Mouse (Mus musculus) induced T-regulatory cell, adult 2 months (primary cell): Measurements from ENCODE around the gene Mfap3l.
"Not testable (repeated sequence)": the region's sequence is repeated elsewhere in the genome, so short reads cannot be mapped to it uniquely, and the experiment has no call there.

Experiments used
- DNase-seq: peaks from one replicate; pipeline ENCODE4 v3.0.0-alpha.2; 2012; ENCODE audit warnings: low read depth

The Mfap3l gene

DNA sequence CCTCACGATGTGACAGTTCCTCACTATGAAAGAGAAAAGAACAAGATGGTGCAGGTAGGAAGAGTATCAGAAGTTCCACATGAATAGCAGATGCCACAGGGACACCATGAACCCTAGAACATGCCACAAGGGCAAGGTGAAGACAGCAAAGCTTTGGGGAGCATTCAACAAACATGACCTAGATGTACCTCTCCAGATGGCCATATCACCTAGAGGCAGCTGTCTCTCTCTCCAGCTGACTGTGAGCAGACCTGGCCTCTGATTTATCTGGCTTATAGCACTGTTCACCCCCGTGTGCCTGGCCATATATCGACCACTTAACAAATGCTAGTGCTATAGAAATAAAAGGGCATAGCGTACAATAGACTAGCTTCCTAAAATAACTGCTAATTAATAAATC, 17.5 kb downstream of the Mfap3l start:
- DNase-seq = no peak

DNA sequence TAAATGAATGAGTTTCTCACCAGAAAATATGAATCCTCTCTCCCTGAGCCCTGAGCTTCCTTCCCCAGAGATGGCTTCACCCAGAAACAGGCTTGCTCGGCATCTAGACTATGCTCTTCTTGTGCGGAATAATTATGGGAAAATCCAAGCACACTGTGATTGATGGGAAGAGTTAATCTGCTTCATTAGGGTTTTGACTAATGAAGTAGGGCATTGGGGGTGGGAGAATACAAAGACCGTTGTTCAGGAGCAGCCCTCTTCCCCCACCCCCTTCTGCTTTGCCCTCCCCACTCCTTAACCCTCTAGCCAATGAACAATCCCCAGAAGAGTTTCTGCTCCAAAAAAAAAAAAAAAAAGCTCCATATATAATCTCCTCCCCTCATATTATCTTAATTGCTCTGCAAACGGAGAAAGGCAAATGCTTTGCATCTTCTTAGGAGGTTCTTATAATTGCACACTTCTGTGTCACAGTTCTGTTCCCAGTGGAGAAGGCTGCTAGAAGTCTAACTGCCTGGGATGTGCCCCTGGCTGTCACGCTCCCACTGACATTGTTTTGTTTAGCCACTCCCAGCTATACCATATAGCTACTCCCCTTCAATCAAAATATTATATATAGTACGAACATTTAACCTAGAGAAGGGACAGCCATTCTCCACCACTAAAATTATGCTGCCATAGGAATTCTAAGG, 24.9 kb downstream of the Mfap3l start:
- no peak for DNase-seq

DNA sequence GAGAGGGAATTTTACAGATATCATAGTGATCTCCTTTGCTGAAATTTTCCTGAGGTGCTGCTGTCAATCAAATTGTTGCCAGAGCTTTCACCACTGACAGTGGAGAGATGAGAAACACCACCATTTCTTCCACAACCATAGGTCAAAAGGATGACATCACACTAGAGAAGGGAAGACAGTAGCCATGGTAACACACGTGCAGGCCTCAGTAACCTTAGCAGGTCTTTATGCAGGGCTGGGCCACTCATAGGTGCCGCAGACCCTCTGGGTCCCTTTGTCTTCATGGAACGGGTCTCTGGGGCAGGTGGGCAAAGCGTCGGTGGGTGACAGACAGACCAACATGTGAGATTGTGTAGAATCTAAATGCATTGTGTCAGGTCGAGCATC, 25.5 kb downstream of the Mfap3l start:
- no peak for DNase-seq

DNA sequence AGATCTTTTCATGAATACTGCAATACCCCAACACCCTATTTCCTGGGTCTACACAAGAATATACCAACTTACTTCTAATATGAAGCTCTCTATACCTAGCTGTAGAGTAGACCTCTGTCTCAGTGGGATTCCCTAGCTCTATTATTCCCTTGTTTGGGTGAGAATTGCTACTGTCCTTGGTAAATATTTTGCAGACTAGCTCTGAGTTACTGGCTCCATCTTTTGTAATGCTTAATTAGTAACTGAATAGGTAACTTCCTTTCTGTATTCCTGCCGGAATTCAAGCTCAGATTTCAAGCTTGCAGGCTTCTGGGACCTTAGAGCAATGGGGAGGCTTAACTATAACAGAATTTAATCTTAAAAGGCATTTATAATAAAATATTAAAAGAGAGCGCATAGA, 26.1 kb downstream of the Mfap3l start:
- not testable (repeated sequence) for DNase-seq

DNA sequence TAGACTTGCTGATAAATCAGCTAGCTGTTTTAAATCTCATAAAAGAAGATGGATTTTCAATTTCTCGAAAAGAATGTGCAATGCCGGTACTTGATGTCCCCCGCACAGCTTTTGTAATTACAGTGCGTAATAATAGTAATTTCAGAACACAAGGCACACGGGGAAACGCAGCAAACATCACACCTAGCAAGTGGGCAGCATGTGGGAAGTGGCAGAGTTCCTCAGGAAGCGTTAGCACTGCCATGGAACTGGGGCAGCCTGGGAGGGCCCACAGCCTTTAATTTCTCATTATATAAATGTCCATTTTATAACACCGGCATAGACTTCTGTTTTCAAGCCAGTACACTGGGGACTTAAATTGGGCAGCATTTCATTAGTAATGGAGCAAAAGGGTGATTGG, 27.1 kb downstream of the Mfap3l start:
- DNase-seq = no peak

DNA sequence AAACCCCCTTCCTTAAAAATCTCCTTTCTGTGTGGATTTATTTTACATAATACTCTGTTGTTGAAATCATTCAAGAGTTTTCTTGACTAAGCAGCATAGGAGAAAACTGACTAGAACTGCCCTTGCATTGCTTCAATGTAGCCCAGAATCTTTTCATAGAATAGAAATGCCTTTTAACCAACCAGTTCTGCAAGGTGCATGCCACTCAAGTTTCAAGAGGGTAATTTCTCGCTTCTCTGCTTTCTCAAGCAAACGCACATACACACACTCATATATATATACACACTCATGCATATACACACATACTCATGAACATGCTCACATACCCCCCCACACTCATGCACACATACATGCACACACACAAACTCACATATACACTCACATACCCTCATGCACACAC, 28.6 kb downstream of the Mfap3l start:
- DNase-seq = no peak

DNA sequence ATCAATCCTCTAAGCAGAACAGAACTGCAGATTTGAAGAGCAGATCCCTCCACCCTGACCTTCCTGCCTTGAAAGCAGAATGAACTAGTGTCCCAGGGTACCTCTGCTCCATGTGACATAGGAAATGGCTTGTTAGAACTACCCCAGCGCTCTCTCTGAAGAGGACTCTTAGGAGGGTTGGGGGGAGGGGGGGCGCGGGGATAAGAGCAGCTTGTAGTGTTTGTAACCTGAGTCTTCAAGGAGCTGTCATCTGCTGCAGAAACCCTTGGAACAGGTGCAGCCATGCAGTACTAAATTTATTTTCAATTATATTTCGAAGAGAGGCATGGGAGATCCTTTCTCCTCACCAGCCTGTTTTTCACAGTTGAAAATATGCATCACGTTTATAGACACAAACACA, 30.9 kb downstream of the Mfap3l start:
- DNase-seq = no peak

DNA sequence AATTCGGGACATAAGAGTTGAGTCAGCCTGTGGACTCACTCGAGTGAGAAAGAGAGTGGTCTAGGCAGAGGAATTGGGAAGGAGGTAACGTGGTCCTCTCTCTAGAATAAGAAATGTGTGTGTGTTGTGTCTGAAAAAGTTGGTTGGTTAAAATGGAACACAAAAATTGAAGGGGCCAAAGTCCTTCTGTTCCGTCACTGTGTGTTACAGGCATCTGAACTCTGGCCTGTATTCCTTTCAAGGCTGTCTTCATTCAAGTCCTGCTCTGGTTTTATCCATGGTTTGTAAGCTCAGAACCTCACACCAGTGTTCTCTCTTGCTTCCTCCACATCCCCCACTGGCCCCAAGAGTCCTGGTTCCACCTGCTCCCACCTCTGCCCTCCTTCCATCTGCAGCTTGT, 33.2 kb downstream of the Mfap3l start:
- DNase-seq = no peak

DNA sequence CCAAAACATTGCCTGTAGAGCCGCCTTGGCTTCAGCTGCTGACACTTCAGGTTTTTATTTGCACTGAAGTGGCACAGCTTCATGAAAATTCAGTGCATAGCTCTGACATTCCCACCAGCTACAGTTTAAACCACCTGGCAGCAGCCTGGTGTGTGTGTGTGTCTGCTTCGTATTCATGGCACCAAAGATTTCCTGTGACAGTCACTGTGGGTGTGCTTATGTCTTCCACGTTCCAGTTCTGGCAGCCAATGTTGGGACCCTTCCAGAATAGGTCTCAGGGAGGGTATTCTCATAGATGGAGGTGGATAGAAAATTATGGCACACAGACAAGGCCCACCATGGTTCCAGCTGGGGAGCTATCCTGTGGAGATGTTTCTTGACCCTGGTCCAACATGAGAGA, 34.2 kb downstream of the Mfap3l start:
- DNase-seq = no peak

DNA sequence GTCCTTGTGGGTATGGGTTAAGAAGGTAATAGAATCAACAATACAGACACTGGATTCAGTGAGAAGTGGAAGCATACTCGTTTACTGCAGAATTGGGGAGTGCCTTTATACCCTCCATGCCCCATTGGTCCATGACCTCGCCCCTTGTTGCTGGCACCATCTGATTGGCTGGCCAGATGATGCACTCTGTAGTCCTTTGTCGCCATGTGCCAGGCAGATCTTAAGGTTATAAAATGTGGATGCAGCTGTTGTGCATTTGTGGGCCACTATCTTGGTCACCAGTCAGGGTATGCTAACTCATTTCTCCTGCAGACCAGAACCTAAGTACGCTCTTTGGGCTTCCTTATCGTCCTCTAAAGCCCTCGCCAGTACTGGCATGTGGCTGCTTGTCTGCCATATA, 46.0 kb downstream of the Mfap3l start:
- no peak for DNase-seq

DNA sequence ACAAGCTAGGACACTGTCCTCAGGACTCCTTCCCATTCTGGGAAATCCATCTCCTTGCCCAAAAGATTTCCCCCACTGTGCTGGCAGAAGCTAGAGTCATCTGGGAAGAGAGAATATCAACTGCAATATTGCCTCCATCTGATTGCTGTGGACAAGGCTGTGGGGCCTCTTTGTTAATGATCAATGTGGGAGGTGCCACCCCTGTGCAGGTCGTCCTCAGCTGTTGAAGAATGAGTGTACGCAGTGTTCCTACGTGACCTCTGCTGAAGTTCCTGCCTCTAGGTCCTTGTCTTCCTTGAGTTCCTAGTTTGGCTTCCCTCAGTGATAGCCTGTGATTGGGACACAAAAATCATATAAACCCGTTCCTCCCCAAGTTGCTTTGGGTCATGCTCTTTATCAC, 49.2 kb downstream of the Mfap3l start:
- DNase-seq = no peak

DNA sequence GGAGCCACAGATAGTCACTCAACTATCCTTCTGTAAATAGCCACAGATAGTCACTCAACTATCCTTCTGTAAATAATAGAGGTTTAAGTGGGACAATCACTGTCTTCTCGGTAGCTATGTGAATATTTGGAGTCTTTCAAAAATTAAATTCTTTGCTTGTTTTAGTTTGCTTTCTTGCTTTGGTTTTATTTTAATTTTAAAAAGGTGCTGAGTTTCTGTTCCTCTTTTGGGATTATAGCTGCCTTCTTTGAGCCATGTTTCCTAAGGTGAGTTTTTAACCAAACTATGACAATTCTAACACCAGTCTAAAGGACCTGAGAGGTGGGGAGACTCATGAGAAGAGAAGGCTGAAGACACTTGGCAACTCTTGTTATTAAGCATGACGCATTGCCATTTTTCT, 49.7 kb downstream of the Mfap3l start:
- no peak for DNase-seq

DNA sequence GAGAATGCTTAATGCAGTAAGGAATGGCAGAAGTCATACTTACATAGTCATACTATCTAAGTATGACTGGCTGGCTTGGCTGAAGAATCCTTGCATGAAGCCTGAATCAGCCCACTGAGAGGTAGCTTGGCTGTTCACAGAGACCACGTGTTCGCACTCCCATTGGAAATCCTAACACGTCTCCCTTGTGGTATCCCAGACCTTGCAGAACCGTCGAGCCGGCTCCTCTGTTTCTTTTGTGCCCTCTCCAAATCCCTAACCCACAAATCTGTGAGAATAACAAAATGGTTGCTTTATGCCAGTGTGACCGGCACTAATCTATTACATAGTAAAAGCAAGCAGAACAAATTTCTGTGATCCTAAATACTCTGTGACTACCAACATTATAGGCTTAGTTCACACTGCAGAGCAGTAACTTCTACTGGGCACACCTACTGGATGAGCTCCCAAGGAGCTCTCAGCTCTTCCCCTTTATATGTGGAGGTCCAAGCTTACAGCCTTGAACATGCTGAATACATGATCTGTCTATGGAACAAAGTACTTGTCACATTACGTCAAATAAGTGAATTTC, 79.0 kb downstream of the Mfap3l start:
- DNase-seq = no peak

DNA sequence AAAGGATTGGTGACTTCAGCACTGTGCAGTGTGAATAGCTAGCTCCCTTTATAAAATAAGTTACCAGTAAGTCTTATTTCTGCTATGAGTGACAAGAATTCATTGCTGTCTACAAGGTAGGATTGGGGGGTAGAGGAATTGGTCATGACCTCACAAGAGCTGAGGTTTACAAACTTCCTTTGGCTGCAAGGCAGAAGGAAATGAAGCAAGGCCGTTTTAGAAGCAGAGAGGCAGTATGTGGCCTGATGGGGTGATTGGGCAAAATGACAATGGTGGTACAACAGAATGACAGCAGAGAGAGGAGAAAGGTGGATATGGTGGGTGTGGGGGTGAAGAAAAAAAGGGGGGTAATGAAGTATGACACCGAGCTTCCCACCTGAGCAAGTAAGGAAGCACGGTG, 82.1 kb downstream of the Mfap3l start:
- DNase-seq = no peak

DNA sequence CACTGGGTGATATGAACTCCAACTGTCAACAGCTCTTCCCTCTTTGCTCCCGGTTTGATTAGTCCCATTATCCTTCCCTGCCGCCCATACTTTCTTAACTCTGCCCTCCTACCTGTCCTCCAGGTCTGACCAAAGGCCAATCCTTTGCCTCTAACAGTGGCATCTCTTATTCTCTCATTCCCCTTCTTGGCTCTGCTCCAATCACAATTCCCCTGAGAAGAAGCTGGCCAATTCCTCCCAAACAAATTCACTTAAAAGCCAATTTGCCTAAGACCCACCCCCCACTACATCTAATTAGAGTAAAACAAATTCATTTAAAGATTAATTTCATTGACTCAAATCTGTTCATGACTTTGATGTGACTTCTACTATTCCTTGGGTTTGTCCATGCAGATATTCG, 86.1 kb downstream of the Mfap3l start:
- DNase-seq = no peak
